Mouse (Mus musculus) kidney, embryonic 14.5 days (tissue): ENCODE measurements around the gene Gm14214. TPM values are rescaled to one million over a fixed set of nuclear protein-coding genes. Genes with fewer than 3 reads are reported as not detected.

Experiments used
- ATAC-seq: fragments of 200-750 bp; cut with Nextera tagmentation; 2 replicates; pipeline ENCODE4 v1.8.0; 2017; ENCODE audit warnings: moderate number of reproducible peaks, mild to moderate bottlenecking, moderate TSS enrichment, moderate library complexity; ENCODE audit not compliant: low FRiP score, low TSS enrichment
- H3K27ac ChIP-seq: fragments of 300-500 bp; sonication (generic); 2 replicates; pipeline ENCODE4 v1.5.1; 2014; ENCODE audit warnings: low read depth, mild to moderate bottlenecking, low read length, moderate library complexity, mixed read lengths
- H3K27me3 ChIP-seq: fragments of 300-500 bp; sonication (generic); 2 replicates; pipeline ENCODE4 v1.6.1; 2014; ENCODE audit warnings: mild to moderate bottlenecking, low read length; ENCODE audit not compliant: control insufficient read depth, insufficient read depth
- H3K36me3 ChIP-seq: fragments of 300-500 bp; sonication (generic); 2 replicates; pipeline ENCODE4 v1.6.1; 2014; ENCODE audit warnings: low read length, mixed read lengths; ENCODE audit not compliant: control insufficient read depth, insufficient read depth
- H3K4me1 ChIP-seq: fragments of 300-500 bp; sonication (generic); 2 replicates; pipeline ENCODE4 v1.6.1; 2014; ENCODE audit warnings: low read length, mixed read lengths; ENCODE audit not compliant: control insufficient read depth, insufficient read depth
- H3K4me2 ChIP-seq: fragments of 300-500 bp; sonication (generic); replicated peaks from 2 replicates; pipeline ENCODE4 v1.6.1; 2014; ENCODE audit warnings: low read depth, mild to moderate bottlenecking, low read length
- H3K4me3 ChIP-seq: fragments of 300-500 bp; sonication (generic); 2 replicates; pipeline ENCODE4 v1.5.1; 2014; ENCODE audit warnings: mild to moderate bottlenecking, low read length
- H3K9ac ChIP-seq: fragments of 300-500 bp; sonication (generic); 2 replicates; pipeline ENCODE4 v1.6.1; 2014; ENCODE audit warnings: low read depth, mild to moderate bottlenecking, low read length, moderate library complexity
- H3K9me3 ChIP-seq: fragments of 300-500 bp; sonication (generic); 2 replicates; pipeline ENCODE4 v1.6.1; 2016; ENCODE audit warnings: low read length; ENCODE audit not compliant: control insufficient read depth
- WGBS: fragments of 180-500 bp; shearing (Covaris S2); extraction: QIAGEN DNeasy Blood & Tissue Kit; methylation state at CpG from one replicate; pipeline ENCODE4 v1.1.7; 2014; 5-methylcytosine and 5-hydroxymethylcytosine counted together
- polyA plus RNA-seq: library from polyadenylated mRNA; unstranded; fragments of >200 nt; fragmentation: Nextera tagmentation; extraction: Ambion mirVana; gene quantifications from 2 replicates; pipeline ENCODE4 v1.2.1, GENCODE M21; 2014

Gene Gm14214
- polyA plus RNA-seq, 1 experiment from 2014 or later, result not detected

DNA sequence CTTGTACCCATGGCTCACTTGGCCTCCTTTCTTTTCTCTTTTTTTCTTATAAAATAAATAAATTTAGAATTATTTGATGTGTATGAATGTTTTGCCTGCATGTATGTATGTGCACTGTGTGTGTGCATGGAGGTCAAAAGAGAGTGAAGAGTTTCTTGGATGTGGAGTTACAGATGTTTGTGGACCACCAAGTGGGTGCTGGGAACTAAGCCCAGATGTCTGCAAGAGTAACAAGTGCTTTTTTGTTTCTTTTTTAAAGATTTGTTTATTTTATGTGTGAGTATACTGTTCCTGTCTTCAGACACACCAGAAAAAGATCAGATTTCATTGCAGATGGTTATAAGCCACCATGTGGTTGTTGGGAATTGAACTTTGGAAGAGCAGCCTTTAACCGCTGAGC is 33.5 kb upstream of the Gm14214 start:
- no peak overlapping the region for H3K4me3 ChIP-seq
- WGBS, result 77% methylated on average over 1 of the region's 1 CpGs

DNA sequence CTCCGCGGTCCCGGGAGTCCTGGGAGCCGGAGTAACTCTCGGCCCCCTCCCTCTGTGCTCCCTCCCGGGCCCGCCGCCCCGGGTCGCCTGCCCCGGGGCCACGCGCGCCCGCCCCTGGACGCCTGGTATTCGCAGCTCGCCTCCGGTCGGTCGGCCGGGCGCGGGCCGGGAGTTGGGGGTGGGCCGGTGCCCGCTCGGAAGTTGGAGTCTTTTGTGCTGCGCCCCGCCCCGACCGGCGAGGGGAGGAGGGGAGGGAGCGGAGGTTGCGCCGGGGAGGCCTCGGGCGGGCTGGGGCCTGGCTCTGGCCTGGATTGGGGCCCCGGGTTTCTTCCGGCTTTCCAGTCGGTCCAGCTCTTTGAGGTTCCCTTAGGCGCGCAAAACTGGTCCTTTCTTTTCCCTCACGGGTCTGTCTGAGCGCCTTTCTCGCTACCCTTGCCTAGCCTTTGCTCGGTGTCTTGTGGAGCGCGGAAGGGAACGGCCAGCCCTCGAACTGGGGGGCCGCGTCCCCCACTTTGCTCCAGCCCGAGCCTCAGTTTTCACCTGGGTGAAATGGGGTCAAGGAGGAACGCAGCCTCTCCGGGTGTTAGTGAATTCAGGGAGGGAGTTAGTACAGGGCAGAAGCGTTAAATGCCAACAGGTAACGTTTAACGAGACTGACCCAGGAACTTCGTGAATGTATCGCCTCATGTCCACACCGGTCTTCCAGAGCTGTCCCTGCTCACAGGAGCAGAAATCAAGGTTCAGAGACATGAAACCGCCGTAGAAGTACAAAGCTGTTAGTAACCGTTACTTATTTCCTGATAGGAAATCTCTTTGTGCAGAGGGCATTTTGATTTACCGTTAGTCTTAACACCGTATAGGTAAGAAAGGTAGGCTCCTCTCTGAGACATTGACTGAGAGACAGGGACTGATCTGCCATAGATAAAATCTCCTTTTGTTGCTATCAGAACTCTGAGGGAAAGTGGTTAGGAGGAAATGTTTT is 22.1 kb upstream of the Gm14214 start:
- H3K9ac ChIP-seq, result peak overlapping the region; percentile 97
- WGBS, result under 1% methylated on average over 65 of the region's 67 CpGs
- peak overlapping the region; percentile 99 for H3K4me3 ChIP-seq
- H3K9me3 ChIP-seq, result no peaks in the 10 kb centered on the region
- peak overlapping the region; percentile 98 for H3K27ac ChIP-seq
- peak; percentile 17 for ATAC-seq
- H3K4me2 ChIP-seq, result peak overlapping the region; percentile 90
- no peaks in the 10 kb centered on the region for H3K27me3 ChIP-seq
- peaks cover 21% of the 10 kb centered on the region for H3K4me1 ChIP-seq
- no peaks in the 10 kb centered on the region for H3K36me3 ChIP-seq

More for the DNA sequence above, 33.5 kb upstream of the Gm14214 start:
- ATAC-seq, result no peak
- peaks cover 11% of the 10 kb centered on the region for H3K4me1 ChIP-seq
- H3K4me2 ChIP-seq, result no peak overlapping the region
- no peaks in the 10 kb centered on the region for H3K27me3 ChIP-seq
- no peak overlapping the region for H3K9ac ChIP-seq
- no peaks in the 10 kb centered on the region for H3K9me3 ChIP-seq
- H3K36me3 ChIP-seq, result no peaks in the 10 kb centered on the region; the same call in 1 of the 2 replicates
- H3K27ac ChIP-seq, result no peak overlapping the region

DNA sequence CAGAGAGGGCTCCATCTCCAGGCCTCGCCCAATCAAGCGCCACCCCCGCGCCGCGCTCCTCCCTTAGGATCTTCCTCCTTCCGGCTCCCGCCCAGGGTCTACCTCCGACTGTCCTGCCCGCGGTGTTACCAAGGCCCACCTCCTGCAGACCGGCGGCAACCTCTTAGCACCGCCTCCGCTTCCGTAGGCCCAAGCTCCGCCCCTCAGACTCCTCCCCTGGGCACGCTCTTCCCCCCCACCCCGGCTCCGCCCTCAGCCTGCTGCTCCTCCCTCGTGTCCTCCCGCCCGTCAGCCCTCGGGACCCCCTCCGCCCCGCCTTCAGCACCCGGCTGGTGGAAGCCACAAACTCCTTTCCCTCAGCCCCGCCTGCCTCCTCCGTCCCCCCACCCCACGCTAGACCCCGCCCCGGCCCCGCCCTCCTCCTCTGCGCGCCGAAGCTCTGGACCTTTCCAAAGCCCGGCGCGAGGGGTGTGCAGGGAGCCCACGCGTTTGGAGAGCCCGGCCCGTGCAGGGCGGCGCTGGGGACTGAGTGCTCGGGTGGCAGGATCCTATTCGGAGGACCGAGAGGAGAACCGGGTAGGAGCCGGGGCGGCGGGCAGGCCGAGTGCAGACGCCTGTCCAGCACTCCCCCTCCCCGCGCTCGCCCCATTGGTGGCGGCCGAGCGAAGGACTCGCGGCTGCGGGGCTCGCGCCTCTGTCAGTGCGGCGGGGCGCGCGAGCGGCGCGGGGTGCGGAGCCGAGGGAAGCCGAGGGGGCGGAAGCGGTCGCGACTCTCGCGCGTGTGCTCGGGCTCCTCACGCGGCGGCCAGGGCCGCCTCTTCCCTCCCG is 21.0 kb upstream of the Gm14214 start, which contains the start of the genes Raly and a:
Raly (plus strand) TSS at position 441 of the 828 bp plus-strand sequence.
a (plus strand) TSS at position 747 of the 828 bp plus-strand sequence.
- H3K4me2 ChIP-seq, result peak within 1 kb of the TSS; percentile 90
- WGBS, result under 1% methylated on average over 56 of the region's 89 CpGs
- H3K27me3 ChIP-seq, result no peaks in the 10 kb centered on the region
- peaks cover 21% of the 10 kb centered on the region for H3K4me1 ChIP-seq
- H3K9me3 ChIP-seq, result no peaks in the 10 kb centered on the region
- H3K4me3 ChIP-seq, result peak within 1 kb of the TSS; percentile 99
- peak within 1 kb of the TSS; percentile 97 for H3K9ac ChIP-seq
- peak; percentile 98 for ATAC-seq
- H3K36me3 ChIP-seq, result no peaks in the 10 kb centered on the region
- H3K27ac ChIP-seq, result peak within 1 kb of the TSS; percentile 98

DNA sequence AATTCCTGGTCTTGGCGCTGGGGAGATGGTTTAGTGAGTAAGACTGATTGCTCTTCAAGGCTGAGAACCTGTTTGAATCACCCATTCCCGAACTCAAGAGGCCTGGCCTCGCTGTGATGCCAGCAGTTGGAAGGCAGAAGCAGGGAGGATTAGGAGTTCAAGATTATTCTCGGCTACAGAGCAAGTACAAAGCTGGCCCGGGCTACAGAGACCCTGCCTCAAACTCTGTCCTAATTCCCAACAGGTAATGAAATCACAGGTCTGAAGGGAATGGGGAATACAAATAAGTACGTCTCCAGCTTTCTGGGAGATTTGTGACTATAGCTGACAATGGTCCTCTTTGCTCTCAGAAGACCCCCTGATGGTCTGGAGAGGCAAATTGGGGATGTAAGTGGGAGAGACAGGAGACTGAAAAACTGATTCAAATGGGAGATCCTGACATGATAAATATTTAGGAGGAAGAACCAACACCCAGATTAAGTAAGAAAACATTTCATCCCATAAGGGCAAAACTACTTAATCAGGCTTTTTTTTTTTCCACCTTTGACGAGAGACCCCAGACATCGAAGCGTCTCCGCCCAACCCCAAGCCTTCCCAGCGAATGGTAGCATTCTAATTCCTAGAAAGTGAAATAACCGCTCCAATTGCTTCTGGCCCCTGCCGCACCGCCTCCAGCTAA is 20.3 kb upstream of the Gm14214 start:
- Histone ChIP-seq H3K4me1 (peaks cover 21% of the 10 kb centered on the region), H3K36me3 (no peaks in the 10 kb centered on the region), H3K27me3 (no peaks in the 10 kb centered on the region), H3K9me3 (no peaks in the 10 kb centered on the region), H3K27ac (no peak overlapping the region), H3K9ac (peak overlapping the region; percentile 37; the same call in 1 of the 2 replicates), H3K4me2 (peak overlapping the region; percentile 49), H3K4me3 (peak overlapping the region; percentile 99)
- no peak for ATAC-seq
- 6% methylated on average over 14 of the region's 14 CpGs for WGBS

DNA sequence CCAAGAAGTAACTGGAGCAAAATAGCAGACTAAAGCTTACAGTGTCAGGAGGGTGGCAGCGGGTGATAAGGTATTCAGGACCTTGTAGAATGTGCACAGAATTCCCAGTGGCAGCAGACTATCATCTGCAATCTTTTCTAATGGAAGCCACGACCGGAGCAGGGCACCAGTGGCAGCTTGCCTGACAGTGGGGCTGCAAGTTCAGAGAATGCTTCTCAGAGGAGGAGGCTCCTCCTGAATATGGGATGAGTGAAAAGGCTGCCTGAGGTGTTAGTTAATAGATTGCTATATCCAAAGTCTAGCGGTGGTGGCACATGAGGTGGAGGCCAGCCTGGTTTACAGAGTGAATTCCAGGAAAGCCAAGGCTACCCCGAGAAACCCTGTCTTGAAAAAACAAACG is 19.6 kb upstream of the Gm14214 start:
- WGBS, result 70% methylated on average over 6 of the region's 6 CpGs
- ATAC-seq, result no peak
- Histone ChIP-seq H3K27ac (no peak overlapping the region), H3K4me3 (no peak overlapping the region), H3K27me3 (no peaks in the 10 kb centered on the region), H3K36me3 (no peaks in the 10 kb centered on the region), H3K9me3 (no peaks in the 10 kb centered on the region), H3K4me1 (peaks cover 21% of the 10 kb centered on the region), H3K9ac (no peak overlapping the region), H3K4me2 (no peak overlapping the region)

DNA sequence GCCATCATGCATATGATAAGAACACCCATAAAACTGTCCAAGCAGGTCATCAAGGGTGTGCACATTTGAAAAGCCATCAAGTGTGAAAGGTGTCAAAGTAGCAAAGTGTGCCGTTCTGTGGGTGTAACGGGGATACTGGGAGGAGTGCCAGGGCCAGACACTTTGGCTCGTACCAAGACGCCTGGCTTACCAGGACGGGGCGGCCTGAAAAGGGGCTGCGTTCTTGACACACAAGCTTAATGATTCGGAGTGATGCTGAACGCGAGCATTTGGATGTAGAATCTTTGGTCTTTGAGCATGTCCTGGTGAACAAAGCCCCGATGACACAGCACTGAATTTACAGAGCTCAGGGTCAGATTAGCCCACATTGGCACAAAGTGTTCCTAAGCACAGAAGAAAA is 16.9 kb upstream of the Gm14214 start:
- Histone ChIP-seq H3K27ac (no peak overlapping the region), H3K4me2 (no peak overlapping the region), H3K4me3 (no peak overlapping the region), H3K36me3 (no peaks in the 10 kb centered on the region), H3K4me1 (0 out of 2 replicates have a peak, but pooled peaks cover 3% of the 10 kb centered on the region), H3K9ac (no peak overlapping the region), H3K9me3 (no peaks in the 10 kb centered on the region), H3K27me3 (no peaks in the 10 kb centered on the region)
- WGBS, result 62% methylated on average over 11 of the region's 11 CpGs
- no peak for ATAC-seq

DNA sequence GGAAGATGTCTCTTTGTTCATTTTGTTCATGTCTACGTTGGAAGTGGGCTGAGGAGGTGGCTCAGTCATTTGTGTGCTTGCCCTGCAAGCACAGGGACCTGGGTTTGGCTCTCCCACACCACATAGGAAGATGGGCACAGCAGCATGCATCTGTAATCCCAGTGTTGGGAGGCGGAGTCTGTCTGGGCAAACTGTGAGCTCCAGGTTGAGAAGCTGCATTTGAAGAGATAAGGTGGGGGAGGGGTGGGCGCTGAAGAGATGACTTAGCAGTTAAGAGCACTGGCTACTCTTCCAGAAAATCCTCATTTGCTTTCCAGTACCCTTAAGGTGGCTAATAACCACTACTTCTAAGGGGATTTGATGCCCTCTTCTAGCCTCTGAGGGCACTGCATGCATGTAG is 16.4 kb upstream of the Gm14214 start:
- H3K36me3 ChIP-seq, result no peaks in the 10 kb centered on the region
- H3K27ac ChIP-seq, result no peak overlapping the region
- H3K27me3 ChIP-seq, result no peaks in the 10 kb centered on the region
- H3K9me3 ChIP-seq, result no peaks in the 10 kb centered on the region
- no peak for ATAC-seq
- 52% methylated on average over 3 of the region's 3 CpGs for WGBS
- no peak overlapping the region for H3K4me2 ChIP-seq
- H3K9ac ChIP-seq, result no peak overlapping the region
- H3K4me3 ChIP-seq, result no peak overlapping the region
- H3K4me1 ChIP-seq, result 0 out of 2 replicates have a peak, but pooled peaks cover 3% of the 10 kb centered on the region

DNA sequence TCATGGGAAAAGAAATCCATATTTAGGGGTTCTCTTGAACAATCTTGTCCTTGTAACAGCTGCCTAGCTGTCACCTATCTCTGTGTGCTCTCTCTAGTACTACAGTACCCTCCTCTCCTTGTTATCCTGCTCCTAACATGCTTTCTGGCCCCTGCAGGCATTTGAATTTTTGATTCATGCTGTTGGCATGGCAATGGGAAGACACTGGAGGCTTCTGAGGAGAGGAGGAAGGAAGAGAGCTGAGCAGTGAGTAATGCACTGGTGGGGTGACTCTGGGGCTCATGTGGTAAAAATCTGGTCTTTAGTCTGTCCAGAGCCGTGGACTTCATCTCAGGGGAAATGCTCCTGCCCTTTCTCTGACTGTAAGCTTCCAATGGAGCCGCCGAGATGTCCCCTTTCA is 15.5 kb upstream of the Gm14214 start:
- H3K4me3 ChIP-seq, result no peak overlapping the region
- H3K9me3 ChIP-seq, result no peaks in the 10 kb centered on the region
- H3K36me3 ChIP-seq, result no peaks in the 10 kb centered on the region
- ATAC-seq, result no peak
- no peak overlapping the region for H3K4me2 ChIP-seq
- H3K27me3 ChIP-seq, result no peaks in the 10 kb centered on the region
- H3K9ac ChIP-seq, result no peak overlapping the region
- H3K4me1 ChIP-seq, result 0 out of 2 replicates have a peak, but pooled peaks cover 3% of the 10 kb centered on the region
- no peak overlapping the region for H3K27ac ChIP-seq
- WGBS, result 79% methylated on average over 3 of the region's 3 CpGs
